Mouse (Mus musculus) myocyte (in vitro differentiated cells): Measurements from ENCODE around the gene Mt4.

Experiments
- E2F4 ChIP-seq: IDR thresholded peaks from one replicate; pipeline ENCODE4 v1.6.1; 2011; ENCODE audit warnings: mild to moderate bottlenecking, control low read depth, moderate library complexity; ENCODE audit not compliant: insufficient read depth
- MYOD1 ChIP-seq, 3 experiments: IDR thresholded peaks; one replicate each; pipeline ENCODE4 v1.6.1; 2011; ENCODE audit warnings: control low read depth in 2 of 3, low read depth in 2 of 3, mild to moderate bottlenecking in 2 of 3, moderate library complexity in 1 of 3; ENCODE audit not compliant: insufficient read length in 2 of 3, control insufficient read depth in 1 of 3
- MYOG ChIP-seq, 3 experiments: IDR thresholded peaks; one replicate each; pipeline ENCODE4 v1.6.1; 2011; ENCODE audit warnings: control low read depth in 2 of 3, low read depth in 2 of 3, mild to moderate bottlenecking in 2 of 3; ENCODE audit not compliant: insufficient read length in 2 of 3, control insufficient read depth in 1 of 3, insufficient read depth in 1 of 3
- POLR2A ChIP-seq: IDR thresholded peaks from one replicate; pipeline ENCODE4 v1.6.1; 2011; ENCODE audit warnings: low read depth, mild to moderate bottlenecking, control low read depth, moderate library complexity; ENCODE audit not compliant: insufficient read length
- REST ChIP-seq: IDR thresholded peaks from one replicate; pipeline ENCODE4 v1.6.1; 2011; ENCODE audit warnings: mild to moderate bottlenecking, control low read depth, moderate library complexity; ENCODE audit not compliant: insufficient read depth, insufficient read length
- SRF ChIP-seq: IDR thresholded peaks from one replicate; pipeline ENCODE4 v1.6.1; 2011; ENCODE audit warnings: low read depth; ENCODE audit not compliant: control insufficient read depth, insufficient read length
- TCF12 ChIP-seq: IDR thresholded peaks from one replicate; pipeline ENCODE4 v1.6.1; 2011; ENCODE audit warnings: mild to moderate bottlenecking, control low read depth; ENCODE audit not compliant: poor library complexity, insufficient read depth, severe bottlenecking
- TCF3 ChIP-seq: IDR thresholded peaks from one replicate; pipeline ENCODE4 v1.6.1; 2011; ENCODE audit warnings: low read depth, control low read depth; ENCODE audit not compliant: insufficient read length
- USF1 ChIP-seq: IDR thresholded peaks from one replicate; pipeline ENCODE4 v1.6.1; 2011; ENCODE audit warnings: low read depth, mild to moderate bottlenecking, control low read depth, moderate library complexity

- no peak for TF ChIP-seq POLR2A
- TF ChIP-seq USF1, result no peak
- TF ChIP-seq MYOD1 (IDR thresholded peaks at IDR 0.05; ENCODE audit: control insufficient read depth in 1 of 3, insufficient read length in 2 of 3, low read depth in 2 of 3), result no peak
- no peak for TF ChIP-seq TCF3
- no peak for TF ChIP-seq TCF12
- no peak for TF ChIP-seq SRF
- no peak for TF ChIP-seq MYOG (IDR thresholded peaks at IDR 0.05; ENCODE audit: control insufficient read depth in 1 of 3, insufficient read depth in 1 of 3, insufficient read length in 2 of 3, low read depth in 2 of 3)
- TF ChIP-seq REST, result no peak
- no peak for TF ChIP-seq E2F4
These were observed at the start of gene Mt4 for GRCm38 (mm10) chr8:94136933-94137332.
